Mouse (Mus musculus) midbrain, embryonic 10.5 days (tissue): ENCODE measurements around the gene S1pr5. TPM values are rescaled to one million over a fixed set of nuclear protein-coding genes. Genes with fewer than 3 reads are reported as not detected.
"Not testable (repeated sequence)": the region's sequence is repeated elsewhere in the genome, so short reads cannot be mapped to it uniquely, and the experiment has no call there.

Experiments
- DNase-seq: peaks from one replicate; pipeline ENCODE4 v3.0.0-alpha.2; 2017; ENCODE audit warnings: low spot score
- H3K27ac ChIP-seq: fragments of 300-500 bp; sonication (generic); replicated peaks from 2 replicates; pipeline ENCODE4 v1.5.1; 2016; ENCODE audit warnings: mild to moderate bottlenecking
- H3K27me3 ChIP-seq: fragments of 300-500 bp; sonication (generic); 2 replicates; pipeline ENCODE4 v1.6.1; 2016; ENCODE audit warnings: low read depth, mild to moderate bottlenecking; ENCODE audit not compliant: poor library complexity, severe bottlenecking
- H3K36me3 ChIP-seq: fragments of 300-500 bp; sonication (generic); 2 replicates; pipeline ENCODE4 v1.6.1; 2016; ENCODE audit warnings: mild to moderate bottlenecking, moderate library complexity
- H3K4me1 ChIP-seq: fragments of 300-500 bp; sonication (generic); 2 replicates; pipeline ENCODE4 v1.6.1; 2016
- H3K4me3 ChIP-seq: fragments of 300-500 bp; sonication (generic); 2 replicates; pipeline ENCODE4 v1.5.1; 2016; ENCODE audit warnings: mild to moderate bottlenecking, moderate library complexity
- H3K9me3 ChIP-seq: fragments of 300-500 bp; sonication (generic); replicated peaks from 2 replicates; pipeline ENCODE4 v1.6.1; 2016; ENCODE audit warnings: mild to moderate bottlenecking
- WGBS: fragments of 180-500 bp; shearing (Covaris S2); methylation state at CpG from one replicate; pipeline ENCODE4 v1.1.7; 2016; 5-methylcytosine and 5-hydroxymethylcytosine counted together
- polyA plus RNA-seq: library from polyadenylated mRNA; unstranded; fragments of >200 nt; fragmentation: Nextera tagmentation; extraction: Ambion mirVana; gene quantifications from 2 replicates; pipeline ENCODE4 v1.2.1, GENCODE M21; 2016

The S1pr5 gene
- polyA plus RNA-seq, 1 experiment from 2014 or later = 0.11 TPM

DNA sequence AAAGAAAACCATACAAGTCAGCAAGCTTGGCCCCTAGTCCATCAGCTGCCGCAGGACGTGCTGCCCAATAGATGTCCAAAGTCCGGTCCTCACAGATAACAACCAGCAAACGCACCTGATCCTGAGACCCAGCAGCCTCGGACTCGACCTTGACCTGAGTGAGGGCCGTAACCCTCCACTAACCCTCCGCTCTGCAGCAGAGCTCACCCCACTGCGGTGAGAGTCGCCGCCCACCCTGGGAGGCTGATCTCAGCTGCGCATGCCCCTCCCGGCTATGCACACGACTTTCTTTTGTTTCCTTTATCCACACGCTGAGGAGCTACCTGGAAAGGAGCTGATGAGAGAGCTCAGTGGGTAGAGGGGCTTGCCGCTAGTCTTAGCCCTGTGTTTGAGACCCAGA is 20.9 kb downstream of the S1pr5 start:
- no peak for DNase-seq
- Histone ChIP-seq H3K27ac (peak overlapping the region; percentile 50; the same call in 1 of the 2 replicates), H3K9me3 (peaks cover 10% of the 10 kb centered on the region), H3K27me3 (peaks cover 54% of the 10 kb centered on the region), H3K36me3 (peaks cover 35% of the 10 kb centered on the region), H3K4me3 (peak overlapping the region; percentile 34), H3K4me1 (peaks cover 22% of the 10 kb centered on the region)
- WGBS = 19% methylated on average over 16 of the region's 16 CpGs

DNA sequence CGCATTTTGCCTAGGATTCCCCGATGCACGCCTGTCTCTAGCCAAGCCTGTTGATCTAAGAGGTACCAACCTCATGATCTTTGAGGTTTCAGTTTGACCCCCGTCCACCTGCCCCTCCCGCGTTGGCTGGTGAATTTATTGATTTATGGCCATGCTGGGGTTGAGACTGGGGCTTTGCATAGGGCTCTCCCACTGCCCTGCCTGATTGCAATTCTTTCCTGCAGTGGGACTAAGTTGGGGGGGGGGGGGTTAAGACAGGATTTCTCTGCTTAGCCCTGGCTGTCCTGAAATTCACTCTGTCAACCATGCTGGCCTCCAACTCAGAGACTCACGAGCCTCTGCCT is 22.9 kb downstream of the S1pr5 start:
- peaks cover 26% of the 10 kb centered on the region for H3K4me1 ChIP-seq
- H3K27ac ChIP-seq = no peak overlapping the region; the same call in 1 of the 2 replicates
- peaks cover 17% of the 10 kb centered on the region for H3K36me3 ChIP-seq
- H3K9me3 ChIP-seq = peaks cover 10% of the 10 kb centered on the region
- 24% methylated on average over 7 of the region's 7 CpGs for WGBS
- no peak for DNase-seq
- peaks cover 54% of the 10 kb centered on the region for H3K27me3 ChIP-seq
- peak overlapping the region; percentile 44 for H3K4me3 ChIP-seq

DNA sequence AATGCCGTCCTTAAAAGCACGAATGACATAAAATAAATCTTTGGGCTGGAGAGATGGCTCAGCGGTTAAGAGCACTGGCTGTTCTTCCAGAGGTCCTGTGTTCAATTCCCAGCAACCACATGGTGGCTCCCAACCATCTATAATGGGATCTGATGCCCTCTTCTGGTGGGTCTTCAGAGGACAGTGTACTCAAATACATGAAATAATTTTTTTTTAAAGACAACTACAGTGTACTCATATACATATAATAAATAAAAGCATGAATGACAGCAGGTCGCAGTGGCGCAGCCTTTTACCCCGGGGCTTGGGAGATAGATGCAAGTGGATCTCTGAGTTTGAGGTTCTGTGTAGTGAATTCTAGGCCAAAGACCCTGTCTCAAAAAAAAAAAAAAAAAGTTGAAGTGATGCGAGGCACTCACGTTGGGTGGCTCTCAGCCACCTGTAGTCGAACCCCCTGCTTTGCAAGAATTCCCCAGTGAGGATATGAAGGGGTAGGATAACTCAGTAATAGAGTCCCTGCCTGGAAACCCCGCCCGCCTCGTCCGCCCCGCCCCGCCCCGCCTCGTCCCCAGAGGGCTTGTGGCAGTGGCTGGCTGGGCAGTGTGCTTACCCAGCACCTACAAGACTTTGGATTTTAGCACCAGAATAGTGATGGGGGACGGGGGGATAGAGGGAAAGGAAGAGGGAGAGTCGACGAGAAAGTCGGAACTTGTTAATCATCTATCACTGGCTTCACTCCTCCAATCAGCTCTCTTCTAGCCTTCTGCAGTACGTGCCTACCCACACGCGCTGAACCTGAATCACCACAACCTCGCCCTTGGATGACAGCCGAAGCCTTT is 23.4 kb downstream of the S1pr5 start:
- Histone ChIP-seq H3K9me3 (peaks cover 10% of the 10 kb centered on the region), H3K27ac (no peak overlapping the region; the same call in 1 of the 2 replicates), H3K27me3 (peaks cover 54% of the 10 kb centered on the region), H3K4me1 (peaks cover 26% of the 10 kb centered on the region), H3K4me3 (peak overlapping the region; percentile 44), H3K36me3 (peaks cover 11% of the 10 kb centered on the region)
- 25% methylated on average over 26 of the region's 26 CpGs for WGBS
- no peak for DNase-seq

DNA sequence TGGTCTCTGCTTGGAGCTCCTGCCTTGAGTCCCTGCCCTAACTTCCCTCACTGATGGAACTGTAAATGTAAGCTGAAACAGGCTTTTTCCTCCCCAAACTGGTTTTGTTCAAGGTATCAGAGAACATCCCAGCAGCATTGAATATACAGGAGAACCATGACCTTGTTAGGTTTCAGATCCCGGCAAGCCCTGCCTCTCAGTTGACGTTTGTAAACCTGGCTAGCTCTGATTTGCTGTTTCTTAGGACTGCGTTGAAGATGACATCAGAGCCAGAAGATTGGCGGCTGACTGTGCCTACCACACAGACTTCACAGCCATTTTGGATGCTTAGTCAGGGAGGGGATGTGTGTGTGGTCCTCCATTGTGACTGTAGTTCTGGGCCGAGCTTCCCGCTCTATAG is 24.3 kb downstream of the S1pr5 start:
- 91% methylated on average over 6 of the region's 6 CpGs for WGBS
- no peak overlapping the region for H3K4me3 ChIP-seq

DNA sequence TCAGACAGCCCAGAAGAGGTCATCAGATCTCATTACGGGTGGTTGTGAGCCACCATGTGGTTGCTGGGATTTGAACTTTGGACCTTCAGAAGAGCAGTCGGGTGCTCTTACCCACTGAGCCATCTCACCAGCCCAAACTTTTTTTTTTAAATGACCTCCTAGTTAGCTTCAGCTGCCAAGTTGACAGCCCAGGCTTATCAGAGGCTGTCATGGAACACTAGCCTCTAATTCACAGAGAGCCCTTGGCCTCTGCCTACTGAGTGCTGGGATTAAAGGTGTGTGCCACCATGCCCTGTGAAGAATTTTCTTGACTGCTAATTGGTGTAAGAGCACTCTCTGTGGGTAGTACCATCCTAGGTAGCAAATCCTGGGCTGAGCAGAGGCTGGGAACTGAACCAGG is 24.8 kb downstream of the S1pr5 start:
- 98% methylated on average over 2 of the region's 2 CpGs for WGBS
- not testable (repeated sequence) for H3K27ac ChIP-seq, DNase-seq, H3K9me3 ChIP-seq, H3K36me3 ChIP-seq, H3K4me3 ChIP-seq
- Histone ChIP-seq H3K4me1 (peaks cover 26% of the 10 kb centered on the region), H3K27me3 (peaks cover 44% of the 10 kb centered on the region)

More for the DNA sequence above, 24.3 kb downstream of the S1pr5 start:
- Histone ChIP-seq H3K27ac (no peak overlapping the region), H3K4me1 (peaks cover 26% of the 10 kb centered on the region), H3K36me3 (0 out of 2 replicates have a peak, but pooled peaks cover 2% of the 10 kb centered on the region), H3K9me3 (peaks cover 10% of the 10 kb centered on the region), H3K27me3 (peaks cover 48% of the 10 kb centered on the region)
- DNase-seq = no peak

DNA sequence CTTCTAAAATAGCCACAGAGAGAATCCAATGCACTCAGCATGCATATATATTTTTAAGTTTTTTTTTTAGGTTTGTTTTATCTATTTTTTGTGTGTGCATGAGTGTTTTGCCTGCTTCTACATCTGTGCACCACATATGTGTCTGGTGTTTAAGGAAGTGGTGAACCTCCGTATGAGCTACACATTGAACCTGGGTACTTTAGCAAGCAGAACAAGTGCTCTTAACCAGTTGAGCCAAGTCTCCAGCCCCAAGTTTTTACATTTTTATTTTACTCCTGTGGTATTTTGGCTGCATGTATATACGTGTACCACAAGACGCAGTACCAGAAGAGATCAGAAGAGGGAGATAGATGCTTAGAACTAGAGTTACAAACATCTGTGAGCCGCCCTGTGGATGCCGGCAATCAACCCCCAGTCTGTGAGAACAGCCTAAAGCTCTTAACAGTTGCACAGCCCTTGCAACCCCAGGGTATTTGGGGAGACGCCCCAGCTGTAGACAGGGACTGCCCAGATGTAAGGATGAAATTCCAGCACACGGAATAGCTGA is 26.8 kb downstream of the S1pr5 start:
- H3K36me3 ChIP-seq = no peaks in the 10 kb centered on the region
- H3K4me1 ChIP-seq = peaks cover 21% of the 10 kb centered on the region
- H3K27me3 ChIP-seq = peaks cover 35% of the 10 kb centered on the region
- WGBS = 17% methylated on average over 7 of the region's 7 CpGs
- DNase-seq = no peak
- no peak overlapping the region for H3K4me3 ChIP-seq
- H3K9me3 ChIP-seq = peaks cover 10% of the 10 kb centered on the region
- no peak overlapping the region for H3K27ac ChIP-seq

DNA sequence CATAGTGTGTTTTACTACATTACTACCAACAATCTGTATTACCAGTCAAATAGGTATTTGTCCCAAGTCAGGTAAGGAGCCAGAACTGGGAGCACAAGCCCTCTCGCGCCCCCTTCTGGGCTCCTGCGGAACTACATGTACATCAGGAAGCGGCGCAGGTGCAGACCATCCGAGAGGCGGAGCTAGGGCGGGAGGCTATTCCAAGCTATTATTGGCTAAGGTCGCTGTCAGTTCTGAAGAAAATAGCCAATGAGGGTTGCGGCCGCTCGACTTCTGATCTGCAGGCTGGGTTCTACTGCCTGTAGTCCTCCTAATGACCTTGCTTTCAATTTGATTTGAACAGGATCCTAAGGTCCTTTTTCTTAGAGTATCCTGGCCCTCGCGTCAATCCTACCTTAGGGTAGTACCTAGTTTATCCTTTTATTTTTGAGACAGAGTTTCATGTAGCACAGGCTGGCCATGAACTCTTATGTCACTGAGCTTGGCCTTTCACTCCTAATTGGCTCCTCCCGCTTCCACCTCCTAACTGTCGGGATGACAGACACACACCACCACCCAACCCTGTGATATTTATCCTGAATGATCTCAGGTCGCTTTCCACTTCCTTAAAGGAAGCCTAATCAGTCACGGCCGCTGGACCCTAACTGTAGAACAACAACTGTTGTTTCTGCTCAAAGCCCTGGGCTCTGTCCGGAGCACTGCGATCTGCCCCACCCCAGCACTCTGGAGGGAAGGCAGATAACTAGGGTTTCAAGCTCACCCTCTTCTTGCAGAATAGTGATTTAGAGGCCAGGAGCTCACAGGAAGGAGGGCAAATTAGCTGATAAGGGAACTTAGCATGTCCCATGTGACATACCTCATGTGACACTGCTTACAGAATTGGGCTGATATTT is 27.5 kb downstream of the S1pr5 start:
- no peaks in the 10 kb centered on the region for H3K36me3 ChIP-seq
- peak; percentile 87 for DNase-seq
- H3K27ac ChIP-seq = peak overlapping the region; percentile 28; the same call in 1 of the 2 replicates
- peaks cover 10% of the 10 kb centered on the region for H3K9me3 ChIP-seq
- H3K4me3 ChIP-seq = peak overlapping the region; percentile 41
- WGBS = 16% methylated on average over 21 of the region's 21 CpGs
- peaks cover 26% of the 10 kb centered on the region for H3K4me1 ChIP-seq
- H3K27me3 ChIP-seq = peaks cover 29% of the 10 kb centered on the region

DNA sequence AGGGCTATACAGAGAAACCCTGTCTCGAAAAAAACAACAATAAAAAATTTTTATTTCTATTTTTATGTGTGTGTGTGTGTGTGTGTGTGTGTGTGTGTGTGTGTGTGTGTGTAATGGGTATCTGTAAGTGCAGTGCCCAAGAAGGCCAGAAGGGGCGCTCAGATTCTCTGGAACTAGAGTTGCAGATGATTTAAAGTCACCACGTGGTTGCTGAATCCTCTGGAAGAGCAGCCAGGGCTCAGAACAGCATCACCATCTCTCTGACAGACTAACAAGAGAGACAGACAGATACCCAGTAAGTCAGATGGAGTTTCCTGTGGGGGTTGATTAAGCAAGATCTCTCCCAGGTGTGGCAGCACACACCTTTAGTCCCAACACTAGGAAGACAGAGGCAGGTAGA is 28.4 kb downstream of the S1pr5 start:
- no peaks in the 10 kb centered on the region for H3K36me3 ChIP-seq
- DNase-seq = no peak
- no peak overlapping the region for H3K4me3 ChIP-seq
- H3K27ac ChIP-seq = no peak overlapping the region
- H3K4me1 ChIP-seq = peaks cover 18% of the 10 kb centered on the region
- 57% methylated on average over 3 of the region's 3 CpGs for WGBS
- H3K27me3 ChIP-seq = peaks cover 20% of the 10 kb centered on the region
- H3K9me3 ChIP-seq = peaks cover 10% of the 10 kb centered on the region

DNA sequence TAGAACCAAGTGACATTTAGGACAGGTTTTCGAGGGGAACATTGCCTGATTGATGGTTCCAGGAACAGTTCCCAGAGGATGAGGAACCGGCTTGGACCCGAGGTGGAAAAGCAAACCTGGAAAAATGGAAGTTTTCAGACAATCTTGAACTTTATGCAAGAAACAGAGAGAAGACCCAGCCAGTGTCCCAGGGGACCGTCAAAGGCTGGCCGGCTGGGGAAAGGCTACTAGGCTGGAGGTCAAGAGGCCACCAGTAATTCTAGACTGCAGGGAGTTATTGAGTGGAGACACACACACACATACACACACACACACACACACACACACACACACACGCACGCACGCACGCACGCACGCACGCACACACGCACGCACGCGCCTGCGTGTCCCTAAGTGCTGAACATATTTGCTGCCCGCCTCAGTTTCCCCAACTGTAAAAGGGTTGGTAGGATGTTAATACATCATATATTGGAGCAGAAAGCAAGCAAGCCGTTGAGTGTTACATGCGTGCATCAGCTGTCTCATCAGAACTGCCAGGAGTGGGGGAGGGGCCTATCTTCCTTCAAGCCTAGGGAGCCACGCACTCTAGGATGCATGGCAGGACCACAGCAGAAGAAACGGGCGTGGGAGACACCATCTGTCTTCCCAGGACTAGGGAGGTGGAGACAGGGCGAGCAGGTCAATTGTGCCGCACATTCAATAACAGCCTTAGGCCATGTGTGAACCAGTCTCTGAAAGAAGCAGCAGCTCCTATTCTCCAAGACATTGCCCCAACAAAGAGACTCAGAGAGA is 32.0 kb downstream of the S1pr5 start:
- 79% methylated on average over 25 of the region's 25 CpGs for WGBS
- no peak overlapping the region for H3K27ac ChIP-seq
- H3K4me1 ChIP-seq = peaks cover 18% of the 10 kb centered on the region
- H3K36me3 ChIP-seq = no peaks in the 10 kb centered on the region
- no peak overlapping the region for H3K4me3 ChIP-seq
- H3K27me3 ChIP-seq = peaks cover 11% of the 10 kb centered on the region
- no peaks in the 10 kb centered on the region for H3K9me3 ChIP-seq
- no peak for DNase-seq

DNA sequence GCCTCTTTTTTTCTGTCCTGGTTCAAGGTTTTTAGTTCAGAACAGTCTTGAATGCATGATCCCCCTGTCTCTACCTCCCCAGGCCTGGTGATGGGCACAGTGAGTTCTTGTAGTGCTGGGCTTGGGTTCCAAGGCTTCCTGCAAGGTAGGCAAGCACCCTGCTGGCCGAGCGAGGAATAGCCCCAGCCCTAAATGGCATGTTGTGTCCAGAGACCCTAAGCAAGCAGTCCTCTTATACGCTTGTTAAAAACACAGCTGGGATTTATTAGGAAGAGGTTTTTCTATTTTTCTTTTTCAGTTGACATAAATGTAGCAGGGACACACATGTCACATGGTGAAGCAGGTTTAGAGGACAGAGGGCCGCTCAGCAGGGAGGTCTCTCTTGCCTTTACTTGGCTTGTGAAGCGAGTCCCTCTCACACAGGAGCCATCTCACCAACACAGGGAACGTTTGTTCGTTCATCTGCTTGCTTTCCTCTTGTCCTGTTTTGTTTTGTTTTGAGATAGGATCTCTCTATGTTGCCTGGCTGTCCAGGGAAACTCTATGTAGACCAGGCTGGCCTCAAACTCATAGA is 34.5 kb downstream of the S1pr5 start:
- no peak overlapping the region for H3K27ac ChIP-seq
- peaks cover 17% of the 10 kb centered on the region for H3K4me1 ChIP-seq
- H3K9me3 ChIP-seq = no peaks in the 10 kb centered on the region
- 47% methylated on average over 7 of the region's 7 CpGs for WGBS
- no peak overlapping the region for H3K4me3 ChIP-seq
- H3K36me3 ChIP-seq = no peaks in the 10 kb centered on the region
- peaks cover 11% of the 10 kb centered on the region for H3K27me3 ChIP-seq
- DNase-seq = peak; percentile 39

DNA sequence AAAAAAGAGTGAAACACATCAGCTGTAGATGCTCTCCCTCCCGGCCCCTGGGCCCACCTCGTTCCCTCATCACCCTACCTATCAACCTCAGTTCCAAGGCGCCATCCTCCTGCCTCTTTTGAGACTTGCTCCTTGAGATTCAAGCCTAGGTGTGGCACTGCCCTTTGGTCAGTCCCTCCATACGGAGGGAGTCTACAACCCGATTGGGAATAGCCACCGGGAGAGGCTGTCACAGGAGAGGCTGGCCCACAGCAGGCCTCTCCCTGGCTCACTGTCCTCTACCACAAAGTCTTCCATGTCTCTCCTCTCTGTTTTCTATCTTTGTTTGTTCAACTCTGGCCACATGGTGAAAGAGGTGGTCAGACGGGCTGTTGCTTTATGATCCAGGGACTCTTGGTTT is 36.6 kb downstream of the S1pr5 start:
- no peaks in the 10 kb centered on the region for H3K36me3 ChIP-seq
- H3K4me3 ChIP-seq = no peak overlapping the region
- no peak for DNase-seq
- H3K4me1 ChIP-seq = peaks cover 11% of the 10 kb centered on the region
- no peaks in the 10 kb centered on the region for H3K9me3 ChIP-seq
- H3K27me3 ChIP-seq = 0 out of 2 replicates have a peak, but pooled peaks cover under 1% of the 10 kb centered on the region
- no peak overlapping the region for H3K27ac ChIP-seq
- 86% methylated on average over 7 of the region's 7 CpGs for WGBS

DNA sequence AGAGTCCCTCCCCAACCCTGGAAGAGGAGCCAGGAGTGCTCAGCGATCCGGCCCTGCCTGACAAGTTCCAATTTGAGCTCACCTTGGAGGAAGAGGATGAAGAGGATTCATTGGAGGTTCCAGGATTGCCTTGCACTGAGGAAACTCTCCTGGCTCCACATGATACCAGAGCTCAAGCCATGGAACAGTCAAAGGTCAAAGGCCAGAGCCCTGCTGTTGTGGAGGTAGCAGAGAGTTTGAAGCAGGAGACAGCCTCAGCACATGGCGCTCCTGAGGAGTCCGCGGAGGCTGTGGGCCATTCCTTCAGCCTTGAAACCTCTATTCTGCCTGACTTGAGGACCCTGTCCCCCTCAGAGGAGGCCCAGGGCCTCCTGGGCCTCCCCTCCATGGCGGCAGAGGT is 37.4 kb downstream of the S1pr5 start:
- DNase-seq = no peak
- no peak overlapping the region for H3K4me3 ChIP-seq
- no peaks in the 10 kb centered on the region for H3K36me3 ChIP-seq
- 76% methylated on average over 6 of the region's 6 CpGs for WGBS
- no peaks in the 10 kb centered on the region for H3K9me3 ChIP-seq
- no peak overlapping the region for H3K27ac ChIP-seq
- peaks cover 5% of the 10 kb centered on the region for H3K4me1 ChIP-seq
- H3K27me3 ChIP-seq = no peaks in the 10 kb centered on the region
